Mouse (Mus musculus): Measurements from ENCODE around the gene Olfr1475. TPM values are rescaled to one million over a fixed set of nuclear protein-coding genes. Genes with fewer than 3 reads are reported as not detected.
"Not testable (repeated sequence)": the region's sequence is repeated elsewhere in the genome, so short reads cannot be mapped to it uniquely, and the experiment has no call there.

Gene Olfr1475
- not detected in 2 replicates for total RNA-seq (2014; rRNA removed)
- polyA plus RNA-seq (2015; fragmentation: Nextera tagmentation; extraction: Ambion mirVana): not detected in 2 replicates

DNA sequence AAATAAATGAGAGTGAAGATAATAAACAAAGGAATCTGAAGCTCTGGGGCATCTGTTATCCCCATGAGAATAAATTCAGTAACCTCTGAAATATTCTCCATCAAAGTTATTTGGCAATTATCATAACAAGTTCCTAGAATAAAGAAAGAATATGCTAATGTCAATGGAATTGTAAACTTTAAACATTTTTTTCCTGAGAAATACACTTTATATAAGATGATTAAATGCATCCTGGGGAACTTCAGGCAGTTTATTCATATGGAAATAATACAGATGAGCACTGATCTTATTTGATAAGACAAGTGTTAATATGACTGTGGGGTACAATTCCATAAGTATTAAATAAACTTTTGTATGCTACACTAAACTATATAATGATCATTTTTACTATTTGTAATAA, at the start of gene Olfr1475:
Gene Olfr1475 (minus strand): TSS at position 101 of the 400 bp plus-strand sequence.
- Histone ChIP-seq H3K4me2 (ENCODE audit: low read depth) (no peak within 1 kb of the TSS), H3K9me3 (ENCODE audit: low read length) (no peaks in the 10 kb centered on the region), H3K27ac (ENCODE audit: low read depth, low read length) (no peak within 1 kb of the TSS), H3K36me3 (ENCODE audit: insufficient read depth) (no peaks in the 10 kb centered on the region), H3K9ac (no peak within 1 kb of the TSS), H3K4me1 (ENCODE audit: insufficient read depth) (no peaks in the 10 kb centered on the region), H3K4me3 (ENCODE audit: low read depth, low read length) (no peak within 1 kb of the TSS), H3K27me3 (ENCODE audit: insufficient read depth, low read length) (no peaks in the 10 kb centered on the region)
- DNase-seq (no peak), ATAC-seq (no peak)
- TF ChIP-seq CTCF (IDR thresholded peaks at IDR 0.05; ENCODE audit: low read depth): no peak

DNA sequence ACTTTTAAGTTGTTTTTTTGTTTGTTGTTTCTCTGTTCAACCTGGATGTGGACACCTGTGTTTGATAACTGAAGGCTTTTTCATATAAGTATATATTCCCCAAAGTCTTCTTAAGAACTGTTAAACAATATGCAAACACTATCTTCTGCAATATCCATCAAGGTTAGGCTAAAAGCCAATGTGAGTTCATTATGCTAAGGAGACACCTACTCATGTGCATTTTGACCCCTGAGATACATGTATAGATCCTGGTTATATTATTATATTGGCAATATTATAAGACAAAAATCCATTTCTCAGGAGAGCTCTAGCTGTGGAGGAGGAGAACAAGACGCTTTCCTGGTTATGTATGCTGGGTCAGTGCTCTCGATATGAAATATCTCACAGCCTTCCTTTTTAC, 47.6 kb upstream of the Olfr1475 start, which contains the start of gene Olfr1480:
Gene Olfr1480 (plus strand): TSS at position 301 of the 400 bp plus-strand sequence.
- no peak within 1 kb of the TSS for H3K4me3 ChIP-seq (ENCODE audit: low read depth, low read length)
- H3K9me3 ChIP-seq (ENCODE audit: low read length): peaks cover 9% of the 10 kb centered on the region; the same call in 1 of the 2 replicates
- no peak for TF ChIP-seq CTCF (IDR thresholded peaks at IDR 0.05; ENCODE audit: low read depth)
- no peak within 1 kb of the TSS for H3K4me2 ChIP-seq (ENCODE audit: low read depth)
- H3K36me3 ChIP-seq (ENCODE audit: insufficient read depth): no peaks in the 10 kb centered on the region
- no peak within 1 kb of the TSS for H3K9ac ChIP-seq
- no peak for ATAC-seq
- H3K27me3 ChIP-seq (ENCODE audit: insufficient read depth, low read length): no peaks in the 10 kb centered on the region
- no peak within 1 kb of the TSS for H3K27ac ChIP-seq (ENCODE audit: low read depth, low read length)
- H3K4me1 ChIP-seq (ENCODE audit: insufficient read depth): no peaks in the 10 kb centered on the region
- 84% methylated on average over 2 of the region's 2 CpGs for WGBS
- DNase-seq: no peak

DNA sequence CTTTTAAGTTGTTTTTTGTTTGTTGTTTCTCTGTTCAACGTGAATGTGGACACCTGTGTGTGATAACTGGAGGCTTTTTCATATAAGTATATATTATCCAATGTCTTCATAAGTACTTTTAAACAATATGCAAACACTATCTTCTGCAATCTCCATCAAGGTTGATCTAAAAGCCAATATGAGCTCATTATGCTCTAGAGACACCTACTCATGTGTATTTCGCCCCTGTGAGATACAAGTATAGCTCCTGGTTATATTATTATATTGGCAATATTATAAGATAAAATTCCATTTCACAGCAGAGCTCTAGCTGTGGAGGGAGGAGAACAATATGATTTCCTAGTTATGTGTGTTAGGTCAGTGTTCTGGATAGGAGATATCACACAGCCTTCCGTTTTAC, 20.2 kb upstream of the Olfr1475 start, which contains the start of gene Olfr1477:
Gene Olfr1477 (plus strand): TSS at position 301 of the 400 bp plus-strand sequence.
- ATAC-seq: no peak
- Histone ChIP-seq H3K4me1 (ENCODE audit: insufficient read depth) (no peaks in the 10 kb centered on the region), H3K4me2 (ENCODE audit: low read depth) (no peak within 1 kb of the TSS), H3K27me3 (ENCODE audit: insufficient read depth, low read length) (no peaks in the 10 kb centered on the region), H3K27ac (ENCODE audit: low read depth, low read length) (no peak within 1 kb of the TSS), H3K9me3 (ENCODE audit: low read length) (no peaks in the 10 kb centered on the region), H3K9ac (no peak within 1 kb of the TSS), H3K4me3 (ENCODE audit: low read depth, low read length) (no peak within 1 kb of the TSS), H3K36me3 (ENCODE audit: insufficient read depth) (no peaks in the 10 kb centered on the region)
- WGBS: 77% methylated on average over 3 of the region's 3 CpGs
- no peak for DNase-seq
- TF ChIP-seq CTCF (IDR thresholded peaks at IDR 0.05; ENCODE audit: low read depth): no peak

GRCm38 (mm10) chr19:13469265-13469664, 10.7 kb downstream of the Olfr1475 start, which contains the start of gene Olfr1474:
Olfr1474 (plus strand) TSS chr19:13469565.
- H3K36me3 ChIP-seq (ENCODE audit: insufficient read depth); H3K9ac ChIP-seq; H3K27ac ChIP-seq (ENCODE audit: low read depth, low read length); H3K27me3 ChIP-seq (ENCODE audit: insufficient read depth, low read length); H3K4me3 ChIP-seq (ENCODE audit: low read depth, low read length); H3K4me2 ChIP-seq (ENCODE audit: low read depth); ATAC-seq; H3K9me3 ChIP-seq (ENCODE audit: low read length); DNase-seq; H3K4me1 ChIP-seq (ENCODE audit: insufficient read depth): not testable (repeated sequence)
- WGBS: 80% methylated on average over 4 of the region's 4 CpGs

DNA sequence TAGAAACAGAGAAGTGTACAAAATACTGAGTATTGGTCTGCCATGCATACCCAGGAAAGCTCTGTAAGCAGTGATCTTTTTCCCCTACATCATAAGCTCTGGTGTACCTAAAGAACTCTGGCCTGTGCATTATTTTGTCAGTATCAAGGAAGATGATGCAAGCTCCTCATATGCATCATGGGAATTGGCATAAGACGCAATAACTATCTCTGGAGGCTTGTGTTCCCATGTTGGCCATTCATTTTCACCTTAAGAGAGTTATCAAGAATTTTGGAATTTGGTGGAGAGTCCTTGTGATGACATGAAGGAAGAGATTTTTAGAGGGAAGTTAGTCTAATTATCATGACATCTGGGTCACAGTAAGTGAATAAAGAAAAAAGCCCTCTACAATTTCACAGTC, 24.0 kb downstream of the Olfr1475 start, which contains the start of gene Olfr1472:
Gene Olfr1472 (minus strand): TSS at position 101 of the 400 bp plus-strand sequence.
- DNase-seq (no peak), ATAC-seq (no peak)
- Histone ChIP-seq H3K27ac (ENCODE audit: low read depth, low read length) (no peak within 1 kb of the TSS), H3K9me3 (ENCODE audit: low read length) (no peaks in the 10 kb centered on the region), H3K9ac (no peak within 1 kb of the TSS), H3K4me1 (ENCODE audit: insufficient read depth) (no peaks in the 10 kb centered on the region), H3K4me2 (ENCODE audit: low read depth) (no peak within 1 kb of the TSS), H3K36me3 (ENCODE audit: insufficient read depth) (no peaks in the 10 kb centered on the region), H3K27me3 (ENCODE audit: insufficient read depth, low read length) (no peaks in the 10 kb centered on the region), H3K4me3 (ENCODE audit: low read depth, low read length) (no peak within 1 kb of the TSS)
- WGBS: 70% methylated on average over 1 of the region's 1 CpGs
- TF ChIP-seq CTCF (IDR thresholded peaks at IDR 0.05; ENCODE audit: low read depth): no peak

- 73% methylated on average over 2 of the region's 2 CpGs for WGBS
- H3K9me3 ChIP-seq (ENCODE audit: low read length); H3K4me3 ChIP-seq (ENCODE audit: low read depth, low read length); H3K27ac ChIP-seq (ENCODE audit: low read depth, low read length); H3K36me3 ChIP-seq (ENCODE audit: insufficient read depth); DNase-seq; ATAC-seq; H3K9ac ChIP-seq; H3K27me3 ChIP-seq (ENCODE audit: insufficient read depth, low read length); H3K4me1 ChIP-seq (ENCODE audit: insufficient read depth); H3K4me2 ChIP-seq (ENCODE audit: low read depth): not testable (repeated sequence)
These were observed 36.9 kb downstream of the Olfr1475 start, which contains the start of gene Olfr1471 for GRCm38 (mm10) chr19:13443109-13443508. Olfr1471 (plus strand) TSS chr19:13443409.

Other genes with a start within 250 kb of the Olfr1475 start
- gene Olfr1463, start 248.9 kb downstream of the Olfr1475 start, total RNA-seq (2014; rRNA removed): not detected in 2 replicates
- not detected in 2 replicates for gene Olfr1463, start 248.9 kb downstream of the Olfr1475 start, polyA plus RNA-seq (2015; fragmentation: Nextera tagmentation; extraction: Ambion mirVana)
- not detected in 2 replicates for gene Olfr1465, start 164.7 kb downstream of the Olfr1475 start, total RNA-seq (2014; rRNA removed)
- not detected in 2 replicates for gene Olfr1465, start 164.7 kb downstream of the Olfr1475 start, polyA plus RNA-seq (2015; fragmentation: Nextera tagmentation; extraction: Ambion mirVana)
- not detected in 2 replicates for gene Olfr1466, start 141.3 kb downstream of the Olfr1475 start, total RNA-seq (2014; rRNA removed)
- not detected in 2 replicates for gene Olfr1466, start 141.3 kb downstream of the Olfr1475 start, polyA plus RNA-seq (2015; fragmentation: Nextera tagmentation; extraction: Ambion mirVana)
- gene Olfr1467, start 118.0 kb downstream of the Olfr1475 start, total RNA-seq (2014; rRNA removed): not detected in 2 replicates
- gene Olfr1467, start 118.0 kb downstream of the Olfr1475 start, polyA plus RNA-seq (2015; fragmentation: Nextera tagmentation; extraction: Ambion mirVana): not detected in 2 replicates
- not detected in 2 replicates for gene Olfr1469, start 72.3 kb downstream of the Olfr1475 start, total RNA-seq (2014; rRNA removed)
- not detected in 2 replicates for gene Olfr1469, start 72.3 kb downstream of the Olfr1475 start, polyA plus RNA-seq (2015; fragmentation: Nextera tagmentation; extraction: Ambion mirVana)
- gene Olfr1471, start 36.8 kb downstream of the Olfr1475 start, total RNA-seq (2014; rRNA removed): not detected in 2 replicates
- not detected in 2 replicates for gene Olfr1471, start 36.8 kb downstream of the Olfr1475 start, polyA plus RNA-seq (2015; fragmentation: Nextera tagmentation; extraction: Ambion mirVana)
- gene Olfr1472, start 24.1 kb downstream of the Olfr1475 start, total RNA-seq (2014; rRNA removed): not detected in 2 replicates
- gene Olfr1472, start 24.1 kb downstream of the Olfr1475 start, polyA plus RNA-seq (2015; fragmentation: Nextera tagmentation; extraction: Ambion mirVana): not detected in 2 replicates
- gene Olfr1474, start 10.6 kb downstream of the Olfr1475 start, total RNA-seq (2014; rRNA removed): not detected in 2 replicates
- not detected in 2 replicates for gene Olfr1474, start 10.6 kb downstream of the Olfr1475 start, polyA plus RNA-seq (2015; fragmentation: Nextera tagmentation; extraction: Ambion mirVana)
- gene Olfr1477, start 20.4 kb upstream of the Olfr1475 start, total RNA-seq (2014; rRNA removed): not detected in 2 replicates
- gene Olfr1477, start 20.4 kb upstream of the Olfr1475 start, polyA plus RNA-seq (2015; fragmentation: Nextera tagmentation; extraction: Ambion mirVana): not detected in 2 replicates
- gene Olfr1480, start 47.7 kb upstream of the Olfr1475 start, total RNA-seq (2014; rRNA removed): not detected in 2 replicates
- gene Olfr1480, start 47.7 kb upstream of the Olfr1475 start, polyA plus RNA-seq (2015; fragmentation: Nextera tagmentation; extraction: Ambion mirVana): not detected in 2 replicates
- gene Olfr1484, start 103.3 kb upstream of the Olfr1475 start, total RNA-seq (2014; rRNA removed): not detected in 2 replicates
- not detected in 2 replicates for gene Olfr1484, start 103.3 kb upstream of the Olfr1475 start, polyA plus RNA-seq (2015; fragmentation: Nextera tagmentation; extraction: Ambion mirVana)
- not detected in 2 replicates for gene Olfr1487, start 137.2 kb upstream of the Olfr1475 start, total RNA-seq (2014; rRNA removed)
- not detected in 2 replicates for gene Olfr1487, start 137.2 kb upstream of the Olfr1475 start, polyA plus RNA-seq (2015; fragmentation: Nextera tagmentation; extraction: Ambion mirVana)
- gene Olfr1489, start 151.4 kb upstream of the Olfr1475 start, total RNA-seq (2014; rRNA removed): not detected in 2 replicates
- gene Olfr1489, start 151.4 kb upstream of the Olfr1475 start, polyA plus RNA-seq (2015; fragmentation: Nextera tagmentation; extraction: Ambion mirVana): not detected in 2 replicates
- not detected in 2 replicates for gene Olfr1490, start 170.9 kb upstream of the Olfr1475 start, total RNA-seq (2014; rRNA removed)
- gene Olfr1490, start 170.9 kb upstream of the Olfr1475 start, polyA plus RNA-seq (2015; fragmentation: Nextera tagmentation; extraction: Ambion mirVana): not detected in 2 replicates
- not detected in 2 replicates for gene Olfr1491, start 217.1 kb upstream of the Olfr1475 start, total RNA-seq (2014; rRNA removed)
- not detected in 2 replicates for gene Olfr1491, start 217.1 kb upstream of the Olfr1475 start, polyA plus RNA-seq (2015; fragmentation: Nextera tagmentation; extraction: Ambion mirVana)
- not detected in 2 replicates for gene Olfr1493-ps1, start 243.1 kb upstream of the Olfr1475 start, total RNA-seq (2014; rRNA removed)
- gene Olfr1493-ps1, start 243.1 kb upstream of the Olfr1475 start, polyA plus RNA-seq (2015; fragmentation: Nextera tagmentation; extraction: Ambion mirVana): not detected in 2 replicates

Data from forebrain, postnatal 0 days (tissue).